Mouse (Mus musculus) layer of hippocampus, postnatal 25 days (tissue): ENCODE measurements around the gene Bahd1. TPM values are rescaled to one million over a fixed set of nuclear protein-coding genes. Genes with fewer than 3 reads are reported as not detected.
A peak's percentile ranks its signal among the peaks of the same experiment; 100 is the strongest.

Source experiments
- DNase-seq, 2 experiments: peaks; one replicate each; pipeline ENCODE4 v3.0.0; 2022; ENCODE audit warnings: mixed read lengths in 2 of 2, low spot score in 1 of 2; ENCODE audit errors: extremely low spot score in 1 of 2
- total RNA-seq, 2 experiments: library from RNA; stranded (reverse); gene quantifications; 2 replicates each; pipeline ENCODE4 v1.2.3; 2021

The Bahd1 gene
- total RNA-seq, result 10 to 100 TPM; 45.6 to 52.9 TPM

DNA sequence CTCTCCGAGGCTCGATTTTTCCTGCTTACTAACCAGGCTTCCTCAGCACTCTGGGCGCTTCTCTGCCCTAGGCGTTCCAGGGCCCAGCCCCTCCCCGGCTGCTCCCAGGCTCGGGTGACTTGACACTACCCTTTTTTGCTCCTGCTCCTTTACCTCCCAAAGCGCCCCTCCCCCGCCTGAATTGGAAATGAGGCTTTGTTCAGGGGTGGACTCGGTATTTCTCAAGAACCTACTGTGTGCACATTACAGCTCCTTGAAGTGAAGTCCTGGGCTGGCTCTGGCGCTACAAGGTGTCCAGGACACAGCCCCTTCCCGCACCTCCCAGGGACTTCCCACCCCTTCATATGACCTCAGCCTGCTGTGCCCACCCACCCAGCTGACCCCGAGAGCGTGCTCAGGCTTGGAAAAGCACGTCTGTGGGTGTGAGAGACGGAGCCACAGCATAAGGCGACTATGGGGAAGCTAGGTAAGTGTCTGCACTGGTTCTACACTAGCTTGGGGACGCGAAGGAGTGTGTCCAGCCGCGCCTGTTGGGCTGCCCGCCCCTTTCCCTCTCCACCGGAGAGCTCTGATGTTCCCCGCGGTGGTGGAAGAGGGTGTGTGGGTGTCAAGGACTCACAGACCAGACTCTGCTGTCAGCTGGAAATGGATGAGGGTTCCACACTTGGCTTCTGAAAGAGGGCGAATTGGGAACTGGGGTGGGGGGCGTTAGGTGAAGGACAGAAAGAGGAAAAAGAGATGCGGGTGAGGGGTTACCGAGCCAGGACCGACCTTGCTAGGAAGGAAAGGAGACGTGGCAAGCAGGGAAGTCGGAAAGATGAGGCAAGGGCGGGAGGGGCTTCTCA is at the start of gene Bahd1:
Gene Bahd1 (plus strand): TSS at position 397 of the 845 bp plus-strand sequence.
- DNase-seq, result peak in 1 of 2 experiments; percentile 16

DNA sequence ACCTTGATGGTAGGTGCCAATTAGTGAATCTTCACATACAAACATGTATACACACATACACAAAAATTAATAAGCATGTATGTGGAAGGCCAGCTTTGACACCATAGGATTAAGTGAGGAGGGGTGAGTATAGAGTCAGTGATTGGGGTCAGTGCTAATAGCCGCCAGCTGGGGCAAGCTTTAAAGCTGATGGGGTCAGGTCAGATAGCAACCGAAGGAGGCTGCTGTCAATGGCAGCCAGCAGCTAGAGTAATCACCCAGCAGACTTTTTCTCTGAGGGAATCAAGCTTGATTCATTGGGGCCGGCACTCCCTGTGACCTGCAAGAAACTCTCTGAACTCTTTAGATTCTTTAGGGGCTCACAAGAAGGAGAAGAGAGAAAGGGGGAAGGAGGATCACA is 48.4 kb upstream of the Bahd1 start:
- DNase-seq, result no peak

DNA sequence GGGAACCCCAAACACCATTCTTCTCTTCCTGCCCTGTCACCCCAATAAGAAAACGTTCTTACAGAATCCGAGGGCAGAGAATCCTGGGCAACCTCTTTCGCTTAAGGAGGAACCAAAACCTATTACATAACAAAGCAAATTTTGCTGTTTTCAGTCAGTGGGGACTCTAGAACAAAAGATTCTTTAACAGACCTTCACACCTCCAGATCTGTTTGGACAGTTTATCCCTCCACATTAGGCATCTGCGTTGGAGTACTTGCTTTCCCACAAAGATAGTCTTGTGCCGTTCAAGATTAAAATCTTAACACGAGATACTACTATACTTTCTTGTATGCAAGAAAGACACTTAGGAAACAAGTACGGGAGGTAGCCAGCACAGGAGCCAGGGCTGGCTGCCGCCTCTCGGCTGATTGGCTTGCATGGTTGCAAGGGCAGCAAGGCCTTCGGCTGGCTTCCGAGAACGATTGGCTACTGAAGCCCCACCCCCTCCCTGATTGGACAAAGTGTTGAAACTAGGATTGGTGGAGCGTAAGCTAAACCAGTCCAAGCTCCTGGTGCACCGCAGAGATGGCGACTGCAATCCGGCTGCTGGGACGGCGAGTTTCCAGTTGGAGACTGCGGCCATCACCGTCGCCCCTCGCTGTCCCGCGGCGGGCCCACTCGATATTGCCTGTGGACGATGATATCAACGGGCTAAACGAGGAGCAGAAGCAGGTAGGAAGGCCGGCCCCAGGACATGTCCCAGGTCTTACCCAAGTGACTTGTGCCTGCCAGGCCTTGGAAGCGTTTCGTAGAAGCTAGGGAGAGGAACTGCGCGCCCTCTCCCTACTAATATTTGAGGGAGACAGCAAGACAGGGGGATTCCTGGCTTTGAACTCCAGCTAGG is 38.5 kb upstream of the Bahd1 start, which contains the start of gene Ivd:
Gene Ivd (plus strand): TSS at position 501 of the 886 bp plus-strand sequence.
- peak; percentile 79 to 81 for DNase-seq

- no peak for DNase-seq
These were observed 37.9 kb upstream of the Bahd1 start for GRCm38 (mm10) chr2:118862340-118862675.

DNA sequence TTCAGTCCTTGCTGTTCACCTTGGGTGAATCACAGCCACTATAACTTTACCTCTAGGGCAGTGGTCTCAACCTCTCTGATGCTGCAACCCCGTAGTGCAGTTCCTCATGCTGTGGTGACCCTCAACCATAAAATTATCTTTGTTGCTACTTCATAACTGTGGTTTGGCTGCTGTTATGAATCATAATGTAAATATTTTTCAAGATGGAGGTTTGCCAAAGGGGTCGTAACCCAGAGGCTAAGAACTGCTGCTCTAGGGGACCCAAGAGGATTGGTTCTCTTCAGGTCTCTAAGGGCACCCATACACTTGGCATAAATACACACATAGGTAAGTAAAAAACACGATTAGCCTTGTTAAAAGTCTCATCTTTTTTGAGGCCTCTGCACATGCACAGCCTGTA is 29.6 kb upstream of the Bahd1 start:
- no peak for DNase-seq

GRCm38 (mm10) chr2:118871032-118871431 is 29.1 kb upstream of the Bahd1 start:
- DNase-seq, result no peak

- DNase-seq, result no peak
These were observed 27.2 kb upstream of the Bahd1 start for GRCm38 (mm10) chr2:118873018-118873417.

DNA sequence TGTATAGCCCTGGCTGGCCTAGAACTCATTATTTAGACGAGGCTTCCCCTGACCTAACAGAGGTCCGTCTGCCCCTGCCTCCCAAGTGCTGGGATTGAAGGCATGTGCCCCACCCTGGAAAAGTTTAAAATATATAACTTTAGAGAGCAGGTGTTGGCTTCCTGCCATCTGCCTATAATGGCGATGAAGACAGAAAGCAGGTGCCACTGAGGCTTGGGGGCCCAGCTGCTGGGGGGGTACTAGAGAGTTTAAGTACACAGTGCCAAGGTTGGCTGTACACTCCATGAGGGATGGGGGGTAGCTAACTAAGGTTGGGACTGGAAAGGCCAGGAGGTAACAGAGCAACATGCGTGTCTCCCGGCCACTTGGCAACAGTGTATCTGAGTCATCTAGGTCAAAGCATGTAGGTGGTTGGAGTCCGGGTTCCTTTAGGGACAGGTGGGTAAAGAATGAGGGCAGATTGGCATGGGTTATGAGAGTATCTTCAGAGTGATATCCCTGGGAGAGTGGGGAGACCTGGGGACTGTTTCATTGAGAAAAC is 26.2 kb upstream of the Bahd1 start:
- no peak for DNase-seq

DNA sequence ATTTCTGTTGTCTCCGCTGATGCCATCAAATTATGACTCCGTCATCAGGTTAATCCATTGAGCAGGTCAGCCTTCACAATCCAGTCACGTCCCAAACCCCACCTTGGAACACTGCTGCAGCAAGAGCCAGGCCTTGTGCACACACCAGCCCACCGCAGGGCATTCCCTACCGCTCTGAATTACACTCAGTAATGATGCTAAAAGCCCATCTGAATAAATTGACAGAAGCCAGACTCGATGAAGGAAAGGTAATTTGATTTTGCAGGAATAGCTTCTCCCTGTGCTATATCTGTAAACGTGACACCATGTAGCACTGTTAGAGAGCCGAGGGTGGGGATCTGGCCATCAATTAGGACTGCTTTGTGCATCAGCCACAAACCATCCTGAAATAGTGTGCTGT is 24.9 kb upstream of the Bahd1 start:
- no peak for DNase-seq

DNA sequence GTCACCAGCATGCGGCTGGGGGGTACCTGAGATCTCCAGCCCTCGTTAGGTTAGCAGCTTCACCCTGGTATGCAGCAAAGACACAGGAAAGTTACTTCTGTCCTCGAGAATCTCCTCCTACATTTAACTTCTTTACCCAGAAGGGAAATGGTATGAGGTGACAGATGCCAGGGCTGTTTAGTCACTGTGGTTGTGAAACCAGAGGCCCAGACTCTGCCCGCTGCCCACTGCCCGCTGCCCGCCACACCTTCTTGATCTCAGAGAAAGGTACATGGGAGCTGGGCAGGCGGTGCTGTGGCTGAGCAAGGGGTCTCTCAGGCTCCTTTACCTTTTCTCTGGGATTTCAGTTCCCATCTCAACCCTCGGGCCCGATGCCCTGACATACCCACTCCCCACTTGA is 23.7 kb upstream of the Bahd1 start:
- DNase-seq, result no peak

GRCm38 (mm10) chr2:118881019-118881418 is 19.2 kb upstream of the Bahd1 start:
- DNase-seq, result no peak

GRCm38 (mm10) chr2:118881956-118882355 is 18.2 kb upstream of the Bahd1 start:
- DNase-seq, result no peak

- peak; percentile 96 to 98 for DNase-seq
These were observed 17.1 kb upstream of the Bahd1 start for GRCm38 (mm10) chr2:118882840-118883679.

DNA sequence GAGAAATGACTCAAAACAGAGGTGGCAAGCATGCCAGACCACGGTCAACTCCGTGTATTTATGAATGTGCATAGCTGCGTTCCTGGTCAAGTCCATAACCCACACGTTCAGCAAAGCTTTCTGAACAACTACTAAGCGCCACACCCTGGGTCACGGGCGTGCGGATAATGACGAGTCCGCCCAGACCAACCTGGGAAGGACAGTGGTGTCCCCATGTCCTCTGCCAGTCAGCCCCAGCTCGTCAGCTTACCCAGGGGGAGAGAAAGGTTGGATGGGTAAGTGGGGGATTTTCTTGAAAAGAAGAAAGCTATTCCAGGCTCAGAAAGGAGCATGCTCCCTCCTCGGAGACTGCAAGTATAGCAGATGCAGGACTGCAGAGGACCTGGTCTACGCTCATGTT is 12.7 kb upstream of the Bahd1 start:
- DNase-seq, result no peak

- DNase-seq, result no peak
These were observed 12.2 kb upstream of the Bahd1 start for GRCm38 (mm10) chr2:118887845-118888548.

GRCm38 (mm10) chr2:118891173-118891572 is 9.0 kb upstream of the Bahd1 start:
- no peak for DNase-seq

- DNase-seq, result peak in 1 of 2 experiments; percentile 18
These were observed 3.9 kb upstream of the Bahd1 start for GRCm38 (mm10) chr2:118895990-118896913.

GRCm38 (mm10) chr2:118896914-118897291 is 3.3 kb upstream of the Bahd1 start:
- peak in 1 of 2 experiments; percentile 30 for DNase-seq

DNA sequence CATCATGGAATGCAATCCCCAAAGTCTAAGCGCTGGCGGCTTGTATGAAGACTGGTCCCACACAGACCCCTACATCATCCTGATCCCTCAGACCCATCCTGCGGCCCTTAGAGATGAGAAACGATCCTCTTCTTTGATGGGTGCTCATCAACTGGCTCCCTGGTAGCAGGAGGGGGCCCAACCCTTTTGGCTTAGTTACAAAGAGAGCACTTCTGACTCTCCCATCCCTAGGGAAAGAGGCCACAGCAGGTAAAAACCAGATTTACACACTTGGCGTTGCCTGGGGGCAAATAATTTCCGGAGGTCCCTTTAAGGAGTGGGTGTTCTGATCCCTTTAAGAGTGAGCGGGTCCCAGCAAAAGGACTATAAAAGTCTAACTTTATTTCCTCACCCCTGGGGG is 2.8 kb upstream of the Bahd1 start:
- no peak for DNase-seq
